Mouse (Mus musculus): ENCODE measurements at regions not wholly inside any gene's neighbourhood (a gene's known extent, or its start where the extent isn't known, plus 50 kb on each side); places are given as distances from the start of the nearest gene placed in this dataset.

DNA sequence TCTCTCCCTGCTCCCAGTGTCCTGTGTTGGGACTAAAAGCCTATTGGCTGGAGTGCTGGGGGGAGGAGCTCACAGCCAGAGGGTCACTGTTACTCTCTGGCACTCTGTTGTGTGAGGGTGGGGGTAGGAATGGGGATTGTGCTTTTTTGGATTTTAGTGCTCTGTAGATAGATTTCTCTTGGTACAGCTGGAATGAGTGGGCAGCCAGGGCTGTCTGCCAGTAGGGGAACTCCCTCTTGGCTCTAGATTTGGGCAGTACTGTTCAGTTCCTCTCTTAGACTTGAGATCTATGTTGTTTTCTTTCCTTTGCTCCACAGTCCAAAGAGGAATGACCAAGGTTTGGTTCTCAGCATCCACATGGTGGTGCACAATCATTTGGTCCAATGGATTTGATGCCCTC lies 282.6 kb downstream of the Fgf9 start:
- H3K27ac ChIP-seq (ENCODE audit: insufficient read depth, low read length): no peak overlapping the region
- no peak for DNase-seq
- TF ChIP-seq POLR2A (IDR thresholded peaks at IDR 0.05; ENCODE audit: borderline replicate concordance, insufficient read depth, low read length): no peak
- TF ChIP-seq CTCF (IDR thresholded peaks at IDR 0.05; ENCODE audit: borderline replicate concordance, insufficient read depth, low read depth, low read length): no peak

DNA sequence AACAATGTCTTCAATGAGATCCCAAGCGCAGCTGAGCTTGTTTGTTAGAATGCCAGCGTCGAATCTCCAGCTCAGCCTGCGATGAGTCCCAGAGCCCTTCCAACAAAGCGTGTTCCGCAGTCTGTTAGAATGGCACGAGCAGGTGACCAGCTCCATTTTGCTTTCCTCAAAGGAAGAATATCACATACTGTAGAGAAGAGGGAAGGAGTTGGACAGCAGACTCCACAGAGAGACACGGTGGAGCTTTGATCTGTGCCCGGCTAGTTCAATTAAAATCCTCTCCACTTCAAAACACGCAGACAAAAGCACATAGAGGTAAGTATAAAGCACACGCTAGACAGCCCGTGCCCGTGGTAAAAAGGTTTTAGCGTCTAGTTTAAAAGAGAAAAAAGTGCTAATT lies 265.8 kb downstream of the Fgf9 start:
- Histone ChIP-seq H3K4me3 (replicated peaks; ENCODE audit: insufficient read depth, low read depth, low read length) (no peak overlapping the region), H3K4me1 (ENCODE audit: control insufficient read depth, insufficient read depth, low read length) (no peaks in the 10 kb centered on the region), H3K27ac (ENCODE audit: insufficient read depth, low read length) (no peak overlapping the region), H3K27me3 (ENCODE audit: control insufficient read depth, insufficient read depth, low read length) (no peaks in the 10 kb centered on the region)
- TF ChIP-seq CTCF (IDR thresholded peaks at IDR 0.05; ENCODE audit: borderline replicate concordance, insufficient read depth, low read depth, low read length) (no peak), POLR2A (IDR thresholded peaks at IDR 0.05; ENCODE audit: borderline replicate concordance, insufficient read depth, low read length) (no peak)
- DNase-seq: no peak
- WGBS: 80% methylated on average over 14 of the region's 14 CpGs

More for the DNA sequence above, 282.6 kb downstream of the Fgf9 start:
- Histone ChIP-seq H3K4me1 (ENCODE audit: control insufficient read depth, insufficient read depth, low read length) (no peaks in the 10 kb centered on the region), H3K27me3 (ENCODE audit: control insufficient read depth, insufficient read depth, low read length) (no peaks in the 10 kb centered on the region), H3K4me3 (replicated peaks; ENCODE audit: insufficient read depth, low read depth, low read length) (no peak overlapping the region)

DNA sequence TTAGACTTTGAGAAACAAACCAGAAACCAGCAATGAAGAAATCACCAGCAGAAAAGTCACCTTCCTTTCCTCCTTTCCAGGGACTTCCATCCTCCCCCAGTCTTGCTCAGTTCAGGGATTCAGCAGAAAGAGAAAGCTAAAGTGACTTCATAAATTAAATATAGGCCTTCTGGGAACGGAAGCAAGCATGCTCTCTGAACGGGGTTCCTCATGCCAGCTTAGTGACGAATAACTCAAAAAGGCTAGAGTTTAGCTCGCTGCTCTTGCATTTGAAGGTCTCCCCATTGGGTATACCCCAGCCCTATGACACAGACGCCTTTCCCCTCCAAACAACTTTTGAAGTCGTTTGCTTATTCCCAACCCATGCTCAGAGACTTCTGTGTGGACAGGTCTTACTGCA lies 252.8 kb downstream of the Fgf9 start:
- TF ChIP-seq POLR2A (IDR thresholded peaks at IDR 0.05; ENCODE audit: borderline replicate concordance, insufficient read depth, low read length) (no peak), CTCF (IDR thresholded peaks at IDR 0.05; ENCODE audit: borderline replicate concordance, insufficient read depth, low read depth, low read length) (no peak)
- Histone ChIP-seq H3K4me1 (ENCODE audit: control insufficient read depth, insufficient read depth, low read length) (no peaks in the 10 kb centered on the region; the same call in 1 of the 2 replicates), H3K27me3 (ENCODE audit: control insufficient read depth, insufficient read depth, low read length) (no peaks in the 10 kb centered on the region), H3K4me3 (replicated peaks; ENCODE audit: insufficient read depth, low read depth, low read length) (no peak overlapping the region), H3K27ac (ENCODE audit: insufficient read depth, low read length) (no peak overlapping the region)
- no peak for DNase-seq
- 89% methylated on average over 6 of the region's 6 CpGs for WGBS

DNA sequence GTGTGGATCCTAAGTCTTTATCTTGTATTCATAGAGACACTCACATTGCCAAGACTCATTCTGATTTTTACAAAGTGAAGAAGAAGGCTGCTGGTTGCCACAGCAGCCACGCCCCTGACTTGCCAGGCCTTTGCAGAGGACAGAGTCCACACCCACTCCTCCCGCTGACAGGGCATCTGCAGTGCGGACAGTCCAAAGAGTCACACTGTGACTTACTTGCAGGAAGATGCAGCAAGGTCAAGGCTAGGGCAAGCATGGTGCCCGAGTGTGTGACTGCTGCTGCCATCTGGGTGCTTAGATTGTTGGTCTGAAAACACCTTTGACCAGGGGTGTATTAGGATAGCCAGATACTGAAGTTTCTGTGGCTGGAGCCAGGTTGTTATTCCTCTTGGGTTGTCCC lies 252.1 kb downstream of the Fgf9 start:
- 29% methylated on average over 4 of the region's 4 CpGs for WGBS
- TF ChIP-seq POLR2A (IDR thresholded peaks at IDR 0.05; ENCODE audit: borderline replicate concordance, insufficient read depth, low read length) (no peak), CTCF (IDR thresholded peaks at IDR 0.05; ENCODE audit: borderline replicate concordance, insufficient read depth, low read depth, low read length) (no peak)
- Histone ChIP-seq H3K4me3 (replicated peaks; ENCODE audit: insufficient read depth, low read depth, low read length) (no peak overlapping the region), H3K4me1 (ENCODE audit: control insufficient read depth, insufficient read depth, low read length) (no peaks in the 10 kb centered on the region; the same call in 1 of the 2 replicates), H3K27me3 (ENCODE audit: control insufficient read depth, insufficient read depth, low read length) (no peaks in the 10 kb centered on the region), H3K27ac (ENCODE audit: insufficient read depth, low read length) (no peak overlapping the region)
- DNase-seq: no peak

DNA sequence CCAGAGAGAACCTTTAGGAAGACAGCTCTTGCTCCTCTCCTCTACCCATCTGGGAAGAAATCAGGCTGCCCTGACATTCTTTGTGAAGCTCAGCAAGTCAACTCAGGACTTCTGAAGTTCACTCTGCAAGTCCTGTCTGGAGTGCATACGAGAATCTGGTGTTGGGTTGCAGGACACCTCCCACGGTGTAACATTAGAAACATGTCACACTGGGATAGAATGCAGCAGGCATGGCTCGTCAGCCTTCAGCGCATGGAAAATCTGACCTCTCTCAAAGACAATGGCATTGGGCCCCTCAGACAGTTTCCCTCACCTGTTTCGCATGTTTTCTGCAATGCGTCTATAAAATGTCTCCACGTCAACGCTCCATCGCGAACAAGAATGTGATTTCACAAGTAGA lies 251.5 kb downstream of the Fgf9 start:
- 77% methylated on average over 10 of the region's 10 CpGs for WGBS
- Histone ChIP-seq H3K27ac (ENCODE audit: insufficient read depth, low read length) (no peak overlapping the region), H3K4me3 (replicated peaks; ENCODE audit: insufficient read depth, low read depth, low read length) (no peak overlapping the region), H3K4me1 (ENCODE audit: control insufficient read depth, insufficient read depth, low read length) (no peaks in the 10 kb centered on the region; the same call in 1 of the 2 replicates), H3K27me3 (ENCODE audit: control insufficient read depth, insufficient read depth, low read length) (no peaks in the 10 kb centered on the region)
- TF ChIP-seq POLR2A (IDR thresholded peaks at IDR 0.05; ENCODE audit: borderline replicate concordance, insufficient read depth, low read length): no peak
- TF ChIP-seq CTCF (IDR thresholded peaks at IDR 0.05; ENCODE audit: borderline replicate concordance, insufficient read depth, low read depth, low read length): no peak
- DNase-seq: no peak

DNA sequence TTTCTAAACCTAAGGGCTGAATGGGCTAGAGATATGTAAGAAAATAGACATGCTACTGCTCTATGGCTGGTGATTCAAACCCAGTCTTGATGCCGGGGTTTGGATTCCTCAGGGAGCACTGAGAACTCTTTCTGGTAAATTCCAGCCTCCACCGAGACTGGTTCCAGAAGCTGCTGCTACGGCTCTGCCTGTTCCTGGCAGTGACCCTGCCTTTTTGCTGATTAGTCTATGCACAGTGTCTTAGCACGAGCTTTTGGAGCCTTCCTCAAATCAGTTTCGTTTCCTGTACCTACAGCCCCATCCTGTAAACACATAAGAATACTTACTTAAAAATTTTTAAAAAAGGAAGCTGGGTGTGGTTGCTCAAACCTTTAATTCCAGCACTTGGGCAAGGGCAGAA lies 250.9 kb downstream of the Fgf9 start:
- 57% methylated on average over 5 of the region's 5 CpGs for WGBS
- no peaks in the 10 kb centered on the region; the same call in 1 of the 2 replicates for H3K4me1 ChIP-seq (ENCODE audit: control insufficient read depth, insufficient read depth, low read length)
- no peak for TF ChIP-seq POLR2A (IDR thresholded peaks at IDR 0.05; ENCODE audit: borderline replicate concordance, insufficient read depth, low read length)
- no peak for TF ChIP-seq CTCF (IDR thresholded peaks at IDR 0.05; ENCODE audit: borderline replicate concordance, insufficient read depth, low read depth, low read length)
- DNase-seq: no peak
- no peak overlapping the region for H3K4me3 ChIP-seq (replicated peaks; ENCODE audit: insufficient read depth, low read depth, low read length)
- no peak overlapping the region for H3K27ac ChIP-seq (ENCODE audit: insufficient read depth, low read length)
- no peaks in the 10 kb centered on the region for H3K27me3 ChIP-seq (ENCODE audit: control insufficient read depth, insufficient read depth, low read length)

DNA sequence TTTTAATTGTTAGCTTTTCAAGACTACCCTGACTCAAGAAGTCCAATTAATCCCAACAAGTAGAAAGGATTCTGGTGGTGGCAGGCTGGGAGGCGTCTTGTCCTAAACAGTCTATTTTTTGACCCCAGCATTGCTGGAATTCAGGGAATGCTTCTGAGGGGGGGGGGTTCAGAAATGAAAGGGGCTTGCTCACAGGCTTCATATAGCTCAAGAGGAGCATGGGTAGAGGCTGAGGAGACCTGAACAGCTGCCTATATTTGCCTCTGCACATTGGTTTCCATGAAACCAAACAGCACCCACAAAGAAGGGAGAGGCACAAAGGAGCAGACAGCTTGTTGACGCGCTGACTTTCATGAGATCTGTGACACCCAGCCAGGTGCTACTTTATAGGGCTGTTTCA lies 247.3 kb downstream of the Fgf9 start:
- no peak overlapping the region for H3K4me3 ChIP-seq (replicated peaks; ENCODE audit: insufficient read depth, low read depth, low read length)
- TF ChIP-seq POLR2A (IDR thresholded peaks at IDR 0.05; ENCODE audit: borderline replicate concordance, insufficient read depth, low read length) (no peak), CTCF (IDR thresholded peaks at IDR 0.05; ENCODE audit: borderline replicate concordance, insufficient read depth, low read depth, low read length) (no peak)
- H3K27me3 ChIP-seq (ENCODE audit: control insufficient read depth, insufficient read depth, low read length): no peaks in the 10 kb centered on the region
- DNase-seq: no peak
- 96% methylated on average over 3 of the region's 3 CpGs for WGBS
- no peak overlapping the region for H3K27ac ChIP-seq (ENCODE audit: insufficient read depth, low read length)
- H3K4me1 ChIP-seq (ENCODE audit: control insufficient read depth, insufficient read depth, low read length): no peaks in the 10 kb centered on the region; the same call in 1 of the 2 replicates

DNA sequence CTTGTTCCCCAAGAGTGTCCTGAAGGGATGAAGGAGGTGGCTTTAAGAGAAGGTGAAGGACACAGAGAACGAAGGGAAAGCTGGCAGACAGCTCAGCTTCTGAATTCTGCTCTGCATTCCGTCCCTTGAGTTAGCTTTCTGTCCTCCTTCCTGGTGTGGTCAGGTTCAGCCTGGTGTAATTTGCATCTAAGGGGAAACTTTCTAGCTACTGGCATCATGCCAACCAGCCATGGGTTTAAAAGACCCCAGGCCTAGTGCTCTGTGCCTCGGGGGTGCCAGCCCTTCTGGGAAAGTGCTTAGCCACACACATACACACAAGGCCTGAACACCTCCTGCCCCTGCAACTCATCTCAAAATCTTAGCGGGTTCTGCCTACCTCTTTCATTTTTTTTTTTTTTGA lies 246.9 kb downstream of the Fgf9 start:
- H3K4me3 ChIP-seq (replicated peaks; ENCODE audit: insufficient read depth, low read depth, low read length): no peak overlapping the region
- WGBS: 48% methylated on average over 4 of the region's 4 CpGs

More for the DNA sequence above, 246.9 kb downstream of the Fgf9 start:
- Histone ChIP-seq H3K4me1 (ENCODE audit: control insufficient read depth, insufficient read depth, low read length) (no peaks in the 10 kb centered on the region; the same call in 1 of the 2 replicates), H3K27ac (ENCODE audit: insufficient read depth, low read length) (no peak overlapping the region), H3K27me3 (ENCODE audit: control insufficient read depth, insufficient read depth, low read length) (no peaks in the 10 kb centered on the region)
- TF ChIP-seq POLR2A (IDR thresholded peaks at IDR 0.05; ENCODE audit: borderline replicate concordance, insufficient read depth, low read length) (no peak), CTCF (IDR thresholded peaks at IDR 0.05; ENCODE audit: borderline replicate concordance, insufficient read depth, low read depth, low read length) (no peak)
- no peak for DNase-seq
